Mouse (Mus musculus): ENCODE measurements around the gene Lcn8. TPM values are rescaled to one million over a fixed set of nuclear protein-coding genes. Genes with fewer than 3 reads are reported as not detected.

Lcn8 gene
- polyA plus RNA-seq, 1 experiment, result 0.24 TPM

DNA sequence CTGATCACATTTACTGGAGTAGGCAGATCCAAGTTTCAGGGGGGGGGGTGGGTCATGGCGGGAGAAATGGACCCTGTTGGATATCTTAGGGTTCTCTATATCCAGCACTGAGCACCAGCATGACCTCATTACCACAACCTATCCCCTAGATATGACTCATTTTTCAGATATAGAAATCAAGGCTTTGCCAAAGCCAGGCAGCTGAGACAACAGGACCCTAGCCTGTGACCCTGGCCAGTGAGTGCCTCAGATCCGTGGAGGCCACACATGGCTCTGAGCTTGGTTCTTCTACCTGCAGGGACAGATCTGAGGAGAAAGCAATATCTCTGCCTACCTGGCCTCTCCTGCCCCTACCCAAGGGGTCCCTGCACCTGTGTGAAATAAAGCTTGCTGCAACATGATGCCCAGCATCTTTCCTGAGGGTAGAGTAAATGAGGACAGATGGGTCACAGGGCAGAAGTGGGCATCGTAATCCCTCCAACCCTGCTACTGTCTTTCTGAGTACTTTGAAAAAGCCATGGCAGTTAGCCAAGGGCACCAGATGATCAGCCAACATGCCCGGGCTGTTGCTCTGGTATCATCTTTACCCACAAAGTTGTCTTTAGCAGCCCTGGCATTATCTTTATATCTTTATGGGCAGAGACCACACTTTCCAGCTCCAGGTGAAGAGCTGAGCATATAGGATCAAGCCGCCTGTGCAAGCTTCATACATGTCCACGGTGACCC is 8.5 kb downstream of the Lcn8 start:
- Histone ChIP-seq H3K27me3 (ENCODE audit: control insufficient read depth, insufficient read depth, low read length) (no peaks in the 10 kb centered on the region), H3K4me3 (ENCODE audit: control insufficient read depth, insufficient read depth, low read length) (no peak overlapping the region), H3K27ac (ENCODE audit: control insufficient read depth, insufficient read depth, low read length) (no peak overlapping the region), H3K36me3 (ENCODE audit: control insufficient read depth, insufficient read depth, low read length) (no peaks in the 10 kb centered on the region), H3K4me1 (replicated peaks; ENCODE audit: control insufficient read depth, insufficient read depth, low read length) (no peaks in the 10 kb centered on the region)
- TF ChIP-seq POLR2A (IDR thresholded peaks at IDR 0.05; ENCODE audit: control insufficient read depth, extremely low read depth, insufficient read depth, low read length, poor library complexity), result no peak
- no peak for TF ChIP-seq CTCF (IDR thresholded peaks at IDR 0.05; ENCODE audit: borderline replicate concordance, control insufficient read depth, extremely low read depth, insufficient read depth, low read length, poor library complexity)
- no peak for DNase-seq
- WGBS, result 53% methylated on average over 6 of the region's 6 CpGs

DNA sequence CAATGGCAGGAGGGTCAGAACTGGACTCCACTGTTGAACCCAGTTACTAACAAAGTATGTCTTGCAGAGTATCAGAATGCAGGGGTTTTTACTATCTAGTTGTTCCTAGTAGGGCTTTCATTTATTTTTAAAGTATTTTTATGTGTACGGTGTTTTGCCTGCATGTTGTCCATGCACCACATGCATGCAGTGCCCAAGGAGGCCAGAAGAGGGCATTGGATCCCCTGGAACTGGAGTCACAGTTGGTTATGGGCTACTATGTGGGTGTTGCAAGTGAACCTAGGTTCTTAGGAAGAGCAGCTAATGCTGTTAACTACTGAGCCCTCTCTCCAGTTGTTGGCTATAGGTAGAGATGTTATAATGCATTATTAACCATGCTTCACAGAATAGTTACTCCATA is 10.6 kb downstream of the Lcn8 start:
- H3K4me3 ChIP-seq (ENCODE audit: control insufficient read depth, insufficient read depth, low read length), result no peak overlapping the region
- no peak overlapping the region for H3K27ac ChIP-seq (ENCODE audit: control insufficient read depth, insufficient read depth, low read length)
- no peaks in the 10 kb centered on the region for H3K27me3 ChIP-seq (ENCODE audit: control insufficient read depth, insufficient read depth, low read length)
- DNase-seq, result peak; percentile 81
- 33% methylated on average over 1 of the region's 1 CpGs for WGBS
- TF ChIP-seq POLR2A (IDR thresholded peaks at IDR 0.05; ENCODE audit: control insufficient read depth, extremely low read depth, insufficient read depth, low read length, poor library complexity) (no peak), CTCF (IDR thresholded peaks at IDR 0.05; ENCODE audit: borderline replicate concordance, control insufficient read depth, extremely low read depth, insufficient read depth, low read length, poor library complexity) (no peak)
- no peaks in the 10 kb centered on the region for H3K4me1 ChIP-seq (replicated peaks; ENCODE audit: control insufficient read depth, insufficient read depth, low read length)
- no peaks in the 10 kb centered on the region for H3K36me3 ChIP-seq (ENCODE audit: control insufficient read depth, insufficient read depth, low read length)

DNA sequence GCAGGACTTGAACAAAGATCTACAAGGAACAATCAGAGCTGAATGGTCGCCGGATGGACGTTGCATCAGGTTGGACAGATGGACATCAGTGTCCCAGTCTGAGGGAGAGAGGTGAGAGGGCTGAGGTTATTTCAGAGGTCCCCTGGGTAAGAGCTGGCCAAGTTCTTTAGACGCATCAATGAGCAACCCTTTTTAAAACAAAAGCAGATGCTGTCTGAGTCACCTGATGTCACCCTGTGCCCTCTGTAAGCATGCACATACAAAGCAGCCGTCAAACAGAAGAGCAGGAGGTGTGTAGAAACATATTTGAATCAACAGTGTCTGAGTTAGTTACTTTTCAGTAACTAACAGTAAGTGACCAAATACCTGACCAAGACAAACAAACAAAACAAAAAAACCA is 11.2 kb downstream of the Lcn8 start:
- Histone ChIP-seq H3K4me3 (ENCODE audit: control insufficient read depth, insufficient read depth, low read length) (no peak overlapping the region), H3K4me1 (replicated peaks; ENCODE audit: control insufficient read depth, insufficient read depth, low read length) (no peaks in the 10 kb centered on the region), H3K27me3 (ENCODE audit: control insufficient read depth, insufficient read depth, low read length) (no peaks in the 10 kb centered on the region), H3K27ac (ENCODE audit: control insufficient read depth, insufficient read depth, low read length) (no peak overlapping the region), H3K36me3 (ENCODE audit: control insufficient read depth, insufficient read depth, low read length) (no peaks in the 10 kb centered on the region)
- TF ChIP-seq POLR2A (IDR thresholded peaks at IDR 0.05; ENCODE audit: control insufficient read depth, extremely low read depth, insufficient read depth, low read length, poor library complexity) (no peak), CTCF (IDR thresholded peaks at IDR 0.05; ENCODE audit: borderline replicate concordance, control insufficient read depth, extremely low read depth, insufficient read depth, low read length, poor library complexity) (no peak)
- WGBS, result 93% methylated on average over 5 of the region's 5 CpGs
- DNase-seq, result no peak

DNA sequence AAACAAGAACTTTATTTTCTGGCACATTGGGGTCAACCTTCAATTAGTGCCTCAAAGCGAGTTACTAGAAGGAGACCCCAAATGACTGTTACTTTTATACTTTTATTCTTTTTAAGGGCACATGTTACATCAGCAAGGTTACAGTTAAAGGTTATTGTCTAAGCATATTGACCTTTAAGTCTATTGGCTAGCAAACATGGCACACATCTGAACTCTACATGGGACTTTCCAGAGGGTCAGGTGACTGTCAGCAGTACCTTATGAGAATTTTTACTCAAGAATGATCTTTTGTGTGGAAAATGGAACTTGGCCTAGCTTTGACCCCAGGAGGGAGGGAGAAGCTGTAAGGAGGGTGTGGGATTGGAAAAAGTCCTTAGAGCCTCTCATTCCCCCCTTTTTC is 13.6 kb downstream of the Lcn8 start:
- Histone ChIP-seq H3K36me3 (ENCODE audit: control insufficient read depth, insufficient read depth, low read length) (no peaks in the 10 kb centered on the region), H3K27me3 (ENCODE audit: control insufficient read depth, insufficient read depth, low read length) (no peaks in the 10 kb centered on the region), H3K4me1 (replicated peaks; ENCODE audit: control insufficient read depth, insufficient read depth, low read length) (no peaks in the 10 kb centered on the region), H3K27ac (ENCODE audit: control insufficient read depth, insufficient read depth, low read length) (no peak overlapping the region), H3K4me3 (ENCODE audit: control insufficient read depth, insufficient read depth, low read length) (no peak overlapping the region)
- DNase-seq, result no peak
- WGBS, result 75% methylated on average over 1 of the region's 1 CpGs
- TF ChIP-seq POLR2A (IDR thresholded peaks at IDR 0.05; ENCODE audit: control insufficient read depth, extremely low read depth, insufficient read depth, low read length, poor library complexity) (no peak), CTCF (IDR thresholded peaks at IDR 0.05; ENCODE audit: borderline replicate concordance, control insufficient read depth, extremely low read depth, insufficient read depth, low read length, poor library complexity) (no peak)

DNA sequence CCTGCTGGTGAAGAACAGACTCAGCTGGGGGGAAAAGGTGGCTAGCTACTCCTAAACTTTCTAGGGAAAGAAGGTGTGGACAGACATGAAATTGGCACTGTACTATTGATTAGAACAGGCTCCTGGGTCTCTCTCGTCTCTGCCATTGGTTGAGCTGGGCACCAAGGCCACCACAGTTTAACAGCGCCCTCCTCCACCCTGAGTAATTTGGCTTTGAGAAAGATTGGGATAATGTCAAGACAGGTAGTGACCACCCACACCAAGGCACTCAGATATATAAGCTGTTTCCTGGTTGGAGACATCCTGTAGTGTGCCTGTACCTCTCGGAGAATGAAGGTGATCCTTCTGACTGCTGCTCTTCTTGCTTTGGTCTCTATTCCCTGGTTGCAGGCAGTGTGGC is 23.6 kb downstream of the Lcn8 start, which contains the start of gene Lcn6:
Gene Lcn6 (plus strand): TSS at position 301 of the 400 bp plus-strand sequence.
- Histone ChIP-seq H3K27ac (ENCODE audit: control insufficient read depth, insufficient read depth, low read length) (no peak within 1 kb of the TSS), H3K27me3 (ENCODE audit: control insufficient read depth, insufficient read depth, low read length) (no peaks in the 10 kb centered on the region), H3K4me1 (replicated peaks; ENCODE audit: control insufficient read depth, insufficient read depth, low read length) (peaks cover 18% of the 10 kb centered on the region), H3K36me3 (ENCODE audit: control insufficient read depth, insufficient read depth, low read length) (no peaks in the 10 kb centered on the region), H3K4me3 (ENCODE audit: control insufficient read depth, insufficient read depth, low read length) (no peak within 1 kb of the TSS)
- TF ChIP-seq POLR2A (IDR thresholded peaks at IDR 0.05; ENCODE audit: control insufficient read depth, extremely low read depth, insufficient read depth, low read length, poor library complexity) (no peak), CTCF (IDR thresholded peaks at IDR 0.05; ENCODE audit: borderline replicate concordance, control insufficient read depth, extremely low read depth, insufficient read depth, low read length, poor library complexity) (no peak)
- DNase-seq, result no peak
- 95% methylated on average over 3 of the region's 3 CpGs for WGBS

DNA sequence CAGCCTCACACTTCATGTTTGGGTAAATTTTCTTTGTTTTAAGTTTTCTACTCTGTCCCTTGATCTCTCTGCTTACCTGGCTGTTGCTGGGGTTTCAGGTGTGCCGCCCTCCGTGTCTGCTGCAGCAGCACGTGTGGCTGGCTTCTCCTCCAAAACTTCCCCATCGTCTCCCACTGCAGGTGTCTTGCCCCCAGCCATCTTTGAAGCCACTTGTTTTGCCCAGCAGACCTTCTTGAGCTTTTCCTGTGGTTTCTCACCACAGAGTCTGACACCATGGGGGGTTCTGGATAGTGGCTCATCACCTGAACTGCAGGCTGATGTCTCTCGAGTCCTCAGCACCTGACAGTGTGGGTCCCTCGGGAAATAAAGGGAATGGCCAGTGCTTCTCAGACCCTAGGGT is 26.6 kb downstream of the Lcn8 start:
- WGBS, result 5% methylated on average over 6 of the region's 6 CpGs
- DNase-seq, result peak; percentile 68
- TF ChIP-seq POLR2A (IDR thresholded peaks at IDR 0.05; ENCODE audit: control insufficient read depth, extremely low read depth, insufficient read depth, low read length, poor library complexity) (no peak), CTCF (IDR thresholded peaks at IDR 0.05; ENCODE audit: borderline replicate concordance, control insufficient read depth, extremely low read depth, insufficient read depth, low read length, poor library complexity) (no peak)
- Histone ChIP-seq H3K27me3 (ENCODE audit: control insufficient read depth, insufficient read depth, low read length) (no peaks in the 10 kb centered on the region), H3K4me1 (replicated peaks; ENCODE audit: control insufficient read depth, insufficient read depth, low read length) (peaks cover 18% of the 10 kb centered on the region), H3K27ac (ENCODE audit: control insufficient read depth, insufficient read depth, low read length) (no peak overlapping the region), H3K36me3 (ENCODE audit: control insufficient read depth, insufficient read depth, low read length) (no peaks in the 10 kb centered on the region), H3K4me3 (ENCODE audit: control insufficient read depth, insufficient read depth, low read length) (no peak overlapping the region)

Measured in thymus, adult 2 months (tissue).